Mouse (Mus musculus) layer of hippocampus, adult 2 months (tissue): Measurements from ENCODE around the gene Katnb1. TPM values are rescaled to one million over a fixed set of nuclear protein-coding genes. Genes with fewer than 3 reads are reported as not detected.

Experiments
- DNase-seq, 2 experiments: peaks; one replicate each; pipeline ENCODE4 v3.0.0; 2022; ENCODE audit warnings: low spot score in 2 of 2
- H3K27ac ChIP-seq: fragments of 200-600 bp; 2 replicates; pipeline ENCODE4 v1.8.1; 2022
- H3K4me3 ChIP-seq: fragments of 200-600 bp; 2 replicates; pipeline ENCODE4 v1.8.1; 2022; ENCODE audit warnings: mild to moderate bottlenecking
- CTCF ChIP-seq: fragments of 200-600 bp; conservative IDR thresholded peaks from 2 replicates; pipeline ENCODE4 v1.8.1; 2022; ENCODE audit warnings: antibody characterized with exemption, mild to moderate bottlenecking, moderate library complexity
- long read RNA-seq, 2 experiments: library from polyadenylated mRNA; stranded (forward); transcript quantifications; one replicate each; pipeline ENCODE4 v2.0.0; 2021; ENCODE audit warnings: borderline mapping rate in 2 of 2
- total RNA-seq, 2 experiments: library from RNA; stranded (reverse); gene quantifications; 2 replicates each; pipeline ENCODE4 v1.2.3; 2021

Katnb1 gene
- total RNA-seq, result 10 to 100 TPM; 33.9 to 45.9 TPM
- long read RNA-seq, experiment 1, transcript Katnb1-201 (20 exons, 3,777 nt), result major isoform, 53 of 96 reads
- long read RNA-seq, experiment 1, partial matches to known transcripts, result 14 of 96 reads
- long read RNA-seq, experiment 1, other reads (novel, unspliced or antisense), result 29 of 96 reads
- long read RNA-seq, experiment 2, transcript Katnb1-201 (20 exons, 3,777 nt), result major isoform, 78 of 119 reads
- long read RNA-seq, experiment 2, partial matches to known transcripts, result 15 of 119 reads
- long read RNA-seq, experiment 2, other reads (novel, unspliced or antisense), result 26 of 119 reads

GRCm38 (mm10) chr8:95080381-95081341 lies at the start of gene Katnb1:
Gene Katnb1 (plus strand): TSS chr8:95081186.
- H3K27ac ChIP-seq, result peak within 1 kb of the TSS; percentile 92
- peak; percentile 98 to 100 for DNase-seq
- TF ChIP-seq CTCF, result no peak
- peak within 1 kb of the TSS; percentile 98 for H3K4me3 ChIP-seq

GRCm38 (mm10) chr8:95037106-95037925 lies 43.7 kb upstream of the Katnb1 start:
- TF ChIP-seq CTCF, result no peak
- H3K27ac ChIP-seq, result no peak overlapping the region

GRCm38 (mm10) chr8:95041883-95042784 lies 38.9 kb upstream of the Katnb1 start:
- Histone ChIP-seq H3K27ac (no peak overlapping the region), H3K4me3 (no peak overlapping the region)
- no peak for TF ChIP-seq CTCF
- DNase-seq, result no peak

More at GRCm38 (mm10) chr8:95037106-95037925, 43.7 kb upstream of the Katnb1 start:
- DNase-seq, result peak; percentile 46
- H3K4me3 ChIP-seq, result no peak overlapping the region

DNA sequence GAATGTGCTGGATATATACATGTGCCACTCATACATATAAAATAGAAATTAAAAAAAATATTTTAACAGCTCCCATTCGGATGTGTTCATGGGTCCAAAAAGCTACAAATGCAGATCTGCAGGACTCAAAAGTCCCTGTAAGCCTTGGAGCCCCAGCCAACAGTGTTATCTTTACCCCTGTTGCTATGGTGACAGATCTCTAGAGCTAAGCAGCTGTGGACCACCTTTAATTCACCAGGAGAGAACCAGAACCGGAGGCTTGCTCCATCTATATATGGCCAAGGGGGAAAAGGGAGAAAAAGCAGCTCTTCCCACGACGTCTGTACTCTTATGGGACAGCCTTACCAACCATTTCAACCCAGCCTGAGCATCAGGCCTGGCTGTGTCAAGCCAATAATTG lies 36.2 kb upstream of the Katnb1 start:
- no peak for DNase-seq
- TF ChIP-seq CTCF, result no peak
- no peak overlapping the region for H3K27ac ChIP-seq

DNA sequence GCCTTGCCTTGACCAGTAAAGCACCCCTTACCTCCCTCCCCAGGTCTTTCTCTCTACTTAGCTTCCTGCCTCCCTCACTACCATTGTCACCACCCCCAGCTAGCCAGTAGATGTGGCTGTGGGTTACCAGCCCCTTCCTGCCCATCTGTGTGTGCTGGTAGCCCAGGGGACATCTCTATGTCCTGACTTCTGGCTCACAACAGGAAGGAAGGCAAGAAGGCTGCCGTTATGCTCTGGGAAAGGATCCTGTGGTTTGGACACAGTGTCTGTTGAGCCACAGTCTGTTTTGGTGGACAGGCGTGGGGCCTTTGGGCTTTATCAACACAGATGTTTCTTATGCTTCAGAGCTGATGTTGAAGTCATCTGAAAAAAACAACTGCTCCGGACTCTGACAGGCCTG lies 34.0 kb upstream of the Katnb1 start:
- Histone ChIP-seq H3K4me3 (no peak overlapping the region), H3K27ac (no peak overlapping the region)
- TF ChIP-seq CTCF, result no peak
- DNase-seq, result no peak

More for the DNA sequence above, 36.2 kb upstream of the Katnb1 start:
- H3K4me3 ChIP-seq, result no peak overlapping the region

GRCm38 (mm10) chr8:95047884-95048680 lies 32.9 kb upstream of the Katnb1 start:
- no peak for DNase-seq
- no peak for TF ChIP-seq CTCF
- H3K4me3 ChIP-seq, result no peak overlapping the region
- H3K27ac ChIP-seq, result no peak overlapping the region

DNA sequence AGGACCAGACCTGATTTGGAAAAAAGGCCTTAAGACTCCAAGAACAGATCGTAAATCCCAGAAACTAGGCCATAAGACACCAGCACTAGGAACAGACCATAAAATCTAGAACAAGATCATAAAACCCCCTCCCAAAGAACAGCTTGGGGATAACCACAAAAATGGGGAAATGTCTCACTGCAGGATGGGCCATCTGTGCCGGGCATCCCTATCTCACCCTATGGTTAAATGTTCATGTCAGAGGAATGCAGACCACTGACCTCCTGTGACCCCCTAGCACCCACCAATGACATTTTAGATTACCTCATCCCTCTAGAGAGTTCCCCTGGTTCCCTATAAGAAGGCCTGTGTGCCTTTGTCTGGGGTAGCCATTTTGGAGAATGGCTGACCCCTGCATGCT lies 31.4 kb upstream of the Katnb1 start:
- TF ChIP-seq CTCF, result no peak
- no peak for DNase-seq
- no peak overlapping the region for H3K27ac ChIP-seq
- no peak overlapping the region for H3K4me3 ChIP-seq

GRCm38 (mm10) chr8:95054438-95054837 lies 26.5 kb upstream of the Katnb1 start:
- DNase-seq, result no peak
- Histone ChIP-seq H3K27ac (no peak overlapping the region), H3K4me3 (no peak overlapping the region)
- no peak for TF ChIP-seq CTCF

DNA sequence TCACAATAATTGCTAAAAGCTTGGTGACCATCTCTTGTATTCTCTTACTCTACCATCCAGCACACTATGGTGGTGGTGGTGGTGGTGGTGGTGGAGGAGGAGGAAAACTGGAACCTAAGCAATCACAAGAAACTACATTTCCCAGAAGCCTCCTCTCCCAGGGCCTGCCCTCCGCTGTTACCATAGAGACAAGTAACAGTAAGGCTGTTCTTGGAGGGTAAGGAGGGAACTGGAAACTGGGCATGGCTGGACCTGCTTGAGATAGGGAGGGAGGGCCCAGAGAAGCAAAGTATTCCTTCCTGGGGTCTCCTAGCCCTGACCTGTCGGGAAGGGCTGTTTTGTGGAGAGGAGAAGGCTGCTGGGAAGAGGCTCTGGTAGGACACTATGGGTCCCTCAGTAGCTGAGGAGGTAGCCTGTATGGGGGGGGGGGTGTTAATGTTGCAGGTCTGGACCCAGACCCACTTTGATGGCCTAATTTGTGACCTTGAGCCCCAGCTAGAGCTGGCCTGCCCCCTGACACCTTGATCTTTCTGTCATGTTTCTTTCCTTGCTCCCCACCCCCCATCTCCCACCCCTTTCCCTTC lies 26.0 kb upstream of the Katnb1 start, which contains the start of gene Drc7:
Gene Drc7 (plus strand): TSS at position 177 of the 584 bp plus-strand sequence.
- TF ChIP-seq CTCF, result no peak
- Histone ChIP-seq H3K4me3 (no peak within 1 kb of the TSS), H3K27ac (no peak within 1 kb of the TSS)
- peak; percentile 31 to 46 for DNase-seq

DNA sequence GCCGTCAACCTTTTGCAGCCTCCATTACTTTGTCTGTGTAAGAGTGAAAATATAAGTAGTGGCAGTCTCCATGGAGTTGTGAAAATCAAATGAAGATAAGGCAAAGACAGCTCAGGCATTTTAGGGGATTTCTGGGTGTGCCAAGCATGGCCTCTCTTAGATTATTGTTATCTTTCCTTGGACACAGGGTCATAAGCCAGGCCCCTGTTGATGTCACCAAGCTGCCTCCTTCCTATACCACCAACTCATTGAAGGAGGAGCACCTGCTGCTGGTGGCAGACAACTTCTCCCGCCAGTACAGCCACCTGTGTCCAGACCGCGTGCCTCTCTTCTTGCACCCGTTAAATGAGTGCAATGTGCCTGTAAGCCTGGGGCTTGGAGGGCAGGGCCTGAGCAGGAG lies 24.6 kb upstream of the Katnb1 start:
- no peak for DNase-seq
- Histone ChIP-seq H3K4me3 (no peak overlapping the region), H3K27ac (no peak overlapping the region)
- TF ChIP-seq CTCF, result no peak

GRCm38 (mm10) chr8:95058661-95059060 lies 22.3 kb upstream of the Katnb1 start:
- no peak for DNase-seq
- TF ChIP-seq CTCF, result no peak
- H3K27ac ChIP-seq, result no peak overlapping the region
- H3K4me3 ChIP-seq, result no peak overlapping the region
